Mouse (Mus musculus) G1E (cell line): ENCODE measurements around the gene Plek. TPM values are rescaled to one million over a fixed set of nuclear protein-coding genes. Genes with fewer than 3 reads are reported as not detected.

ENCODE experiments used
- ATAC-seq: 2 replicates; pipeline ENCODE4 v1.8.0; 2016; ENCODE audit warnings: mild to moderate bottlenecking; ENCODE audit not compliant: insufficient number of reproducible peaks, poor library complexity, low FRiP score, severe bottlenecking; ENCODE audit errors: extremely low read depth
- DNase-seq: peaks from one replicate; pipeline ENCODE4 v3.0.0; 2012; ENCODE audit warnings: low spot score
- H3K27me3 ChIP-seq: 2 replicates; pipeline ENCODE4 v1.6.1; 2012; ENCODE audit warnings: mild to moderate bottlenecking, low read length, inconsistent platforms; ENCODE audit not compliant: insufficient read depth
- H3K36me3 ChIP-seq: replicated peaks from 2 replicates; pipeline ENCODE3; 2012; ENCODE audit warnings: mild to moderate bottlenecking, inconsistent platforms
- H3K4me1 ChIP-seq: 2 replicates; pipeline ENCODE4 v1.6.1; 2012; ENCODE audit warnings: low read depth, low read length, inconsistent platforms, mixed read lengths; ENCODE audit not compliant: insufficient read depth
- H3K4me3 ChIP-seq: 2 replicates; pipeline ENCODE4 v1.5.1; 2012; ENCODE audit warnings: low read depth, mild to moderate bottlenecking, inconsistent platforms, low read length, moderate library complexity, mixed read lengths
- H3K9me3 ChIP-seq: replicated peaks from 2 replicates; pipeline ENCODE4 v1.6.1; 2012; ENCODE audit warnings: inconsistent platforms
- CTCF ChIP-seq: IDR thresholded peaks from 2 replicates; pipeline ENCODE4 v1.5.1; 2012; ENCODE audit warnings: low read depth, low read length, inconsistent platforms, mixed read lengths
- GATA1 ChIP-seq: IDR thresholded peaks from 2 replicates; pipeline ENCODE4 v1.6.1; 2012; ENCODE audit warnings: borderline replicate concordance, low read length, inconsistent platforms, mixed read lengths
- GATA2 ChIP-seq: IDR thresholded peaks from 2 replicates; pipeline ENCODE4 v1.6.1; 2012; ENCODE audit warnings: low read depth, low read length, inconsistent platforms, borderline replicate concordance
- POLR2AphosphoS5 ChIP-seq: IDR thresholded peaks from 2 replicates; pipeline ENCODE4 v1.6.1; 2012; ENCODE audit warnings: low read depth, low read length, inconsistent platforms; ENCODE audit not compliant: insufficient replicate concordance
- TAL1 ChIP-seq: conservative IDR thresholded peaks from 2 replicates; pipeline ENCODE4 v1.6.1; 2012; ENCODE audit warnings: low read depth, low read length, inconsistent platforms, mixed read lengths
- polyA plus RNA-seq: library from polyadenylated mRNA; stranded (reverse); fragments of >175 nt; gene quantifications from 2 replicates; pipeline ENCODE4 v1.2.3, GENCODE M21; 2012
- total RNA-seq, 2 experiments: library from RNA; stranded (forward) in 1 of 2; stranded (reverse) in 1 of 2; fragments of 200-1000 nt in 1 of 2; fragments of >200 nt in 1 of 2; fragmentation: Nextera tagmentation in 1 of 2; gene quantifications; 2 replicates each; pipeline ENCODE4 v1.2.3; 2014 to 2017

The Plek gene
- total and polyA plus RNA-seq, 3 experiments, result 2.9 to 312 (median 120) TPM

DNA sequence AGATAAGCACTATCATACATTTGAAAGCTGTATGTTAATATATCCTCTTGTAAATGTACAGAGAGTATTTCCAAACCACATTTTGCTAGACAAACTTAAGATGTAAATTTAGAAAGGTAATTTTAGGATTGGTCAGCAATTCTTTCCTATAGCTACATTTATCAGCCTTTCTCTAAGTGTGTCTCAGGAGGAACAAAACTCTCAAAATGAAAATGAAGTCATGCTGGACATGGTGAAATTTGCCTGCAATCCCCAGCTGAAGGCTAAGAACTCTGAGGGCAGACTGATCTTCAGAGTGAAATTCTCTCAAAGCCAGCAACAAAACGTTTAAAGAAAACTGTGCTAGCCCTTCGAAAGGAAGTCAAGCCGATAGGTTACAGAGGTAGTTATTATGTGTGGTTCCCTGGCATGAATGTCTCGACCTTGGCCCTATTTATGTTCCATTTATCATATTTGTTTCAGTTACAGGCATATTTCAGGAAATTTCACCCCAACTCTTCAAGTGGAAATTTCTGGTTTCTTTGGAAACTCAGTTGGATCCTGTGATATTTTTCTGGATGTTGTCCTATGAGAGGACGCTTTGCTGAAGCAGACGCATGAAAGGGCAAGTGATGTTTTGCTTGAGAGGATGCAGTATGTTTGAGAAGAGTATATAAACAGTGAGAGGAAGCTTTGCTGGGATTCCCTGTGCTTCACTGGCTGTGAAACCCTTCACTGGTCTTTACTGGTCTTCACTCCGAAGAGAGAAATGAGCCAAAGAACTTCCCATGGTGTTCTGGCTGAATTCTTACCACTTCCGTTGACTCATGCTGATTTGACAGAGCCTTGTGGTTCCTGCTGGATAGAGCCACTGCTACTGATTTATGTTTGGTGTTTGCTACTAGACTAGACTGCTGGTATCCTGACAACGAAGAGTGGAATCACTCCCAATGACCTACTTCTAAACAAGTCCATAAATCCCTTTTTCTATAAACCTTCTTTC lies 51.5 kb downstream of the Plek start:
- H3K4me3 ChIP-seq, result no peak overlapping the region
- H3K36me3 ChIP-seq, result peaks cover 29% of the 10 kb centered on the region
- H3K27me3 ChIP-seq, result no peaks in the 10 kb centered on the region
- H3K9me3 ChIP-seq, result no peaks in the 10 kb centered on the region
- peaks cover 54% of the 10 kb centered on the region for H3K4me1 ChIP-seq
- TF ChIP-seq GATA2, result no peak
- no peak for TF ChIP-seq TAL1
- no peak for TF ChIP-seq POLR2AphosphoS5
- no peak for TF ChIP-seq CTCF
- TF ChIP-seq GATA1, result no peak
- DNase-seq (no peak), ATAC-seq (no peak)

DNA sequence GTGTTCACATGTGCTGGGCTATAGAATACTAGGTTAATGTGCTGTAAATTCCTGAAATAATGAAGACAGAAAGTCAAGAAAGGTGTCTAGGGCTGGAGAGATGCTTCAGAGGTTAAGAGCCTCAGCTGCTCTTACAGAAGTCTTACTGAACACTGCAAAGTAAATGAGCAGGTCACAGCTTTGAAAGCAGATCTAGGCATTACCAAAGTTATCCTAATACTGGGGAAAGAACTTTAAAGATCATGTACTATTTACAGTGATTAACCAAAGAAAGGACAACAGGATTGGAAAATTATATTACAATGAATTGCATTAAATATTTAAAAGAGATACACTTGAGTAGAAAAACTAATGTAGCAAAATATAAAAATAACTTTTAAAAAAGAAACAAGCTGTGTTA lies 52.2 kb downstream of the Plek start:
- DNase-seq (no peak), ATAC-seq (no peak)
- Histone ChIP-seq H3K36me3 (peaks cover 36% of the 10 kb centered on the region), H3K4me1 (peaks cover 48% of the 10 kb centered on the region), H3K9me3 (no peaks in the 10 kb centered on the region), H3K4me3 (no peak overlapping the region), H3K27me3 (no peaks in the 10 kb centered on the region)
- TF ChIP-seq TAL1, result no peak
- no peak for TF ChIP-seq POLR2AphosphoS5
- no peak for TF ChIP-seq CTCF
- no peak for TF ChIP-seq GATA1
- TF ChIP-seq GATA2, result no peak

- no peak for ATAC-seq
- Histone ChIP-seq H3K36me3 (peaks cover 42% of the 10 kb centered on the region), H3K9me3 (no peaks in the 10 kb centered on the region), H3K27me3 (no peaks in the 10 kb centered on the region), H3K4me1 (peaks cover 43% of the 10 kb centered on the region), H3K4me3 (no peak overlapping the region)
- DNase-seq, result no peak
- TF ChIP-seq POLR2AphosphoS5 (no peak), GATA2 (no peak), GATA1 (no peak), CTCF (no peak), TAL1 (no peak)
These were observed 52.8 kb downstream of the Plek start for GRCm38 (mm10) chr11:16999387-16999786.

DNA sequence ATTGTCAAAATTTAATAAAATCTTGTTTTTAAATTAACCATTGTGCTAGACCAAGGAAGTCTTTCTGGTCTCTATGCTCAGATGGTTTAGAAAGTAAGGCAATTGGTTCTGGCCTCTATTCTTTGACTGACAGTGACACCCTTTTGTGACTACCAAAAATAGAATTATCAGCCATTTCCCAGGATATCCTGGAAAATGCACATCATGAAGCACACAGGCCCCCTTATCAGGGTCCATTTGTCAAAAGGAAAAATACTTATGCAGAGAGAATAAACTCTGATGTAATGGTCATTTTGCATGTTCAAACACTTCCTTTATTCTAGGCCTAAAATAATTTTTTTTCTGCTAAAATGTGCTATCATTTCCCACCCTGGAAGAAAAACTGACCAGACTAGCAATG lies 54.7 kb downstream of the Plek start:
- Histone ChIP-seq H3K4me1 (peaks cover 24% of the 10 kb centered on the region), H3K36me3 (peaks cover 58% of the 10 kb centered on the region), H3K27me3 (no peaks in the 10 kb centered on the region), H3K9me3 (no peaks in the 10 kb centered on the region), H3K4me3 (no peak overlapping the region)
- DNase-seq (no peak), ATAC-seq (no peak)
- TF ChIP-seq POLR2AphosphoS5, result no peak
- no peak for TF ChIP-seq TAL1
- TF ChIP-seq GATA2, result no peak
- no peak for TF ChIP-seq CTCF
- TF ChIP-seq GATA1, result no peak

DNA sequence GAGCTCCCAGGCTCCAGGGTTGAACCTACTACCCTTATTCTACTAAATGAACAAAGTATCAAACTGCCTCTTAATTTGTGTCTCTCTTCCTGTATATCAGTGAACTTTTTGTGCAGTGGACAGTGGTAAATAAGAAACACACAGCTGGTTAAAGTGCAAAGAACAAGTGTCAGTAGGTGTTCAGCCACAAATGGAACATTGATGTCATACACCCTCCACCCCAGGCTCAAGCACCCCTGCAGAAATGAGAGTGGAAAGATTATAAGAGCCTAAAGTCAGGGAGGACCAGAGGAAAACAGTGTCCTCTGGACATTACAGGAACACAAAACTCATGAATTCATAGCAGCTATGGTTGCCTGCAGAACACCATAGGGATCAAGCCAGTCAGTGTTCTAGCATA lies 55.4 kb downstream of the Plek start:
- TF ChIP-seq GATA1, result no peak
- no peak for TF ChIP-seq GATA2
- no peak for TF ChIP-seq TAL1
- TF ChIP-seq CTCF, result no peak
- no peak for TF ChIP-seq POLR2AphosphoS5
- Histone ChIP-seq H3K27me3 (no peaks in the 10 kb centered on the region), H3K4me1 (peaks cover 19% of the 10 kb centered on the region), H3K9me3 (no peaks in the 10 kb centered on the region), H3K36me3 (peaks cover 64% of the 10 kb centered on the region), H3K4me3 (no peak overlapping the region)
- DNase-seq, result no peak
- no peak for ATAC-seq

DNA sequence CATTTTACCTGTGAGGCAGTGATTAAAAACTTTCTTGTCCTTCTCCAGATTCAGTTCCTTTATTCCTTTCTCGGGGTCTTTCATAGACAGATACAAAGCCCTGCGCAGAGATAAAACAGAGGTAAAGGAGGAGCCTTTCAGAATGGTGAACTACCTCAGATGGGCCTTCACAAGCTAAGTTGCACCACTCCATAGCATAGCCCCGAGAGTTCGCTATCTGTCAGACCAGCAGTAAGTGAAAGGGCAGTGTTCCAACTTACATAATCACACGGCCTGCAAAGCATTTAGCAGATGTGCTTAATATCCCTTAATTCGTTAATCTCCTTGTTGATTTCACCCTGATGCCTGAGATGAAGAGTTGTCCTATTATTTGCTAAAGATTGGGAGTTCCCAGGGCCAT lies 59.3 kb downstream of the Plek start:
- Histone ChIP-seq H3K27me3 (no peaks in the 10 kb centered on the region), H3K4me1 (peaks cover 4% of the 10 kb centered on the region; the same call in 1 of the 2 replicates), H3K9me3 (no peaks in the 10 kb centered on the region), H3K4me3 (no peak overlapping the region), H3K36me3 (peaks cover 84% of the 10 kb centered on the region)
- ATAC-seq (no peak), DNase-seq (no peak)
- no peak for TF ChIP-seq POLR2AphosphoS5
- TF ChIP-seq CTCF, result no peak
- TF ChIP-seq GATA1, result no peak
- TF ChIP-seq GATA2, result no peak
- no peak for TF ChIP-seq TAL1
